Mouse (Mus musculus) limb, embryonic 14.5 days (tissue): ENCODE data around the gene Prkca. TPM values are rescaled to one million over a fixed set of nuclear protein-coding genes. Genes with fewer than 3 reads are reported as not detected.

Experiments used
- ATAC-seq: fragments of 200-750 bp; cut with Nextera tagmentation; 2 replicates; pipeline ENCODE4 v1.8.0; 2017; ENCODE audit warnings: low read depth, moderate number of reproducible peaks, moderate TSS enrichment; ENCODE audit not compliant: low FRiP score
- DNase-seq: peaks from one replicate; pipeline ENCODE4 v3.0.0-alpha.2; 2015; ENCODE audit warnings: low spot score
- H3K27ac ChIP-seq: fragments of 300-500 bp; sonication (generic); replicated peaks from 2 replicates; pipeline ENCODE4 v1.5.1; 2014; ENCODE audit warnings: low read depth, mild to moderate bottlenecking, low read length, moderate library complexity, mixed read lengths
- H3K27me3 ChIP-seq: fragments of 300-500 bp; sonication (generic); 2 replicates; pipeline ENCODE4 v1.6.1; 2014; ENCODE audit warnings: low read length, mixed read lengths; ENCODE audit not compliant: control insufficient read depth, insufficient read depth
- H3K36me3 ChIP-seq: fragments of 300-500 bp; sonication (generic); 2 replicates; pipeline ENCODE4 v1.6.1; 2014; ENCODE audit warnings: mild to moderate bottlenecking, low read length, moderate library complexity, mixed read lengths; ENCODE audit not compliant: control insufficient read depth, insufficient read depth
- H3K4me1 ChIP-seq: fragments of 300-500 bp; sonication (generic); 2 replicates; pipeline ENCODE4 v1.6.1; 2014; ENCODE audit warnings: antibody characterized with exemption, low read length, mixed read lengths; ENCODE audit not compliant: control insufficient read depth, insufficient read depth
- H3K4me2 ChIP-seq: fragments of 300-500 bp; sonication (generic); replicated peaks from 2 replicates; pipeline ENCODE4 v1.6.1; 2014; ENCODE audit warnings: low read depth, mild to moderate bottlenecking, low read length, moderate library complexity; ENCODE audit not compliant: severe bottlenecking
- H3K4me3 ChIP-seq: fragments of 300-500 bp; sonication (generic); replicated peaks from 2 replicates; pipeline ENCODE4 v1.5.1; 2014; ENCODE audit warnings: low read length
- H3K9ac ChIP-seq: fragments of 300-500 bp; sonication (generic); 2 replicates; pipeline ENCODE4 v1.6.1; 2014; ENCODE audit warnings: mild to moderate bottlenecking, low read depth, low read length, moderate library complexity; ENCODE audit not compliant: severe bottlenecking
- H3K9me3 ChIP-seq: fragments of 300-500 bp; sonication (generic); 2 replicates; pipeline ENCODE4 v1.6.1; 2016; ENCODE audit warnings: low read length; ENCODE audit not compliant: control insufficient read depth
- POLR2A ChIP-seq: fragments of 200-500 bp; IDR thresholded peaks from 2 replicates; pipeline ENCODE4 v1.8.0; 2012; ENCODE audit warnings: inconsistent platforms, mild to moderate bottlenecking, moderate library complexity, borderline replicate concordance; ENCODE audit not compliant: insufficient read depth, insufficient read length; ENCODE audit errors: extremely low read depth
- WGBS: fragments of 180-500 bp; shearing (Covaris S2); extraction: QIAGEN DNeasy Blood & Tissue Kit; methylation state at CpG from one replicate; pipeline ENCODE4 v1.1.7; 2014; 5-methylcytosine and 5-hydroxymethylcytosine counted together
- polyA plus RNA-seq, 2 experiments: library from polyadenylated mRNA; depleted of rRNA in 1 of 2; stranded (reverse) in 1 of 2; unstranded in 1 of 2; fragments of >200 nt; fragmentation: Nextera tagmentation in 1 of 2; extraction: Ambion mirVana in 1 of 2; gene quantifications; 2 replicates each; pipeline versions ENCODE4 v1.2.1 to v1.2.3; 2012 to 2014

Prkca gene
- polyA plus RNA-seq, 2 experiments, result 9.0 to 16.3 TPM

DNA sequence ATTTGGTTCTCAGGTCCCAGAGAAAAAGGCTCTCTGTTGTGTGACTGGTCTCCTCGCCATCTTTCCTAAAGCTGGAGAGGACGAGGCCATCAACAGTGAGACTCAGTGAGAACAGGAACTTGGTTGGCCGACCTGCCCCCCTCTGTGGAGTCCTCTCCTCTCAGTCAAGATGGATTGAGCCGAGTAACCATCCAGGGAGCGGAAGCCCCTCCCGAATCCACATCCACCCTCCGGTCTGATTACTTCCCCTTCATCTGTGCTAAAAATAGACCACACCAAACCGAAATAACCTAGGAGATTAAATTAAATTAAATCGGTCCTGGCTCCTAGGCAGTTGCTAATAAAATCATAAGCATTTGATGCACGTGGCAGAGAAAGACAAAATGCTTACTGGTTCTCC lies 311.2 kb downstream of the Prkca start:
- WGBS, result 49% methylated on average over 10 of the region's 10 CpGs
- TF ChIP-seq POLR2A, result no peak
- no peak overlapping the region for H3K27ac ChIP-seq

GRCm38 (mm10) chr11:108030956-108031604 lies 312.6 kb downstream of the Prkca start:
- no peak overlapping the region for H3K4me2 ChIP-seq
- no peak overlapping the region for H3K9ac ChIP-seq
- no peaks in the 10 kb centered on the region for H3K9me3 ChIP-seq
- WGBS, result 49% methylated on average over 10 of the region's 10 CpGs
- DNase-seq, result peak; percentile 50
- no peak overlapping the region for H3K4me3 ChIP-seq
- peaks cover 8% of the 10 kb centered on the region for H3K4me1 ChIP-seq
- TF ChIP-seq POLR2A, result no peak
- H3K27me3 ChIP-seq, result no peaks in the 10 kb centered on the region
- ATAC-seq, result no peak
- no peak overlapping the region for H3K27ac ChIP-seq
- no peaks in the 10 kb centered on the region for H3K36me3 ChIP-seq

More for the DNA sequence above, 311.2 kb downstream of the Prkca start:
- no peaks in the 10 kb centered on the region for H3K27me3 ChIP-seq
- H3K36me3 ChIP-seq, result no peaks in the 10 kb centered on the region
- H3K4me1 ChIP-seq, result peaks cover 8% of the 10 kb centered on the region
- H3K4me2 ChIP-seq, result no peak overlapping the region
- DNase-seq (no peak), ATAC-seq (no peak)
- no peak overlapping the region for H3K4me3 ChIP-seq
- H3K9ac ChIP-seq, result no peak overlapping the region
- no peaks in the 10 kb centered on the region for H3K9me3 ChIP-seq

DNA sequence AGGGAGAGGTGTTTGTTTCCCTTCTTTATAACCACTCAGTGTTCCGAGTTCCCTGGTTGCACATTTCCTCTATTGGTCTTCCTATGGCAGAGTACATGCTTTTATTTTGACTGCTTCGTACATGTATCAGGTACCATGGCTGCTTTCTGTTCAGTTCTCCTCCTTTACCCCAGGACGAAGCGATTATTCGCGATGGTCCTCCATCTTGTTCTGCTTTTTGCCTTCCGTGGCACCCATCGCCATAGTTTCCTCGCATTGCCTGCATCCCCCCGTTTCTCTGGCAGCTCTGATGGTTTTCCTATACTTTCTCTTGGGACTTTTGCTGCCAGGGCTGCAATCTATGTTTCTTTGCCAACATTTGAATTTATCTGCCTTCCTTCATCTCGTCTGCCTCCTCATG lies 314.4 kb downstream of the Prkca start:
- no peak for ATAC-seq
- Histone ChIP-seq H3K9me3 (no peaks in the 10 kb centered on the region), H3K27me3 (no peaks in the 10 kb centered on the region), H3K9ac (no peak overlapping the region), H3K4me2 (no peak overlapping the region), H3K4me1 (peaks cover 4% of the 10 kb centered on the region), H3K4me3 (no peak overlapping the region), H3K27ac (no peak overlapping the region), H3K36me3 (no peaks in the 10 kb centered on the region)
- TF ChIP-seq POLR2A, result no peak
- 91% methylated on average over 11 of the region's 11 CpGs for WGBS
- no peak for DNase-seq

- Histone ChIP-seq H3K4me3 (no peak overlapping the region), H3K9me3 (no peaks in the 10 kb centered on the region), H3K27ac (no peak overlapping the region), H3K27me3 (no peaks in the 10 kb centered on the region), H3K4me2 (no peak overlapping the region), H3K4me1 (peaks cover 4% of the 10 kb centered on the region; the same call in 1 of the 2 replicates), H3K36me3 (no peaks in the 10 kb centered on the region), H3K9ac (no peak overlapping the region)
- no peak for ATAC-seq
- DNase-seq, result no peak
- TF ChIP-seq POLR2A, result no peak
- 63% methylated on average over 12 of the region's 12 CpGs for WGBS
Observed at GRCm38 (mm10) chr11:108028398-108028797, 315.3 kb downstream of the Prkca start.

- ATAC-seq (no peak), DNase-seq (peak; percentile 41)
- Histone ChIP-seq H3K27ac (no peak overlapping the region), H3K27me3 (no peaks in the 10 kb centered on the region), H3K4me1 (no peaks in the 10 kb centered on the region), H3K36me3 (no peaks in the 10 kb centered on the region), H3K4me2 (no peak overlapping the region), H3K9me3 (no peaks in the 10 kb centered on the region), H3K9ac (no peak overlapping the region), H3K4me3 (no peak overlapping the region)
- 61% methylated on average over 7 of the region's 7 CpGs for WGBS
- TF ChIP-seq POLR2A, result no peak
Observed at GRCm38 (mm10) chr11:108025726-108026425, 317.9 kb downstream of the Prkca start.

- no peak for TF ChIP-seq POLR2A
- WGBS, result 56% methylated on average over 14 of the region's 14 CpGs
- ATAC-seq, result no peak
- Histone ChIP-seq H3K27ac (no peak overlapping the region), H3K9ac (no peak overlapping the region), H3K36me3 (no peaks in the 10 kb centered on the region), H3K9me3 (no peaks in the 10 kb centered on the region), H3K27me3 (no peaks in the 10 kb centered on the region), H3K4me1 (no peaks in the 10 kb centered on the region), H3K4me2 (no peak overlapping the region), H3K4me3 (no peak overlapping the region)
- no peak for DNase-seq
Observed at GRCm38 (mm10) chr11:108023188-108023587, 320.5 kb downstream of the Prkca start.
